Mouse (Mus musculus): ENCODE measurements at regions not wholly inside any gene's neighbourhood (a gene's known extent, or its start where the extent isn't known, plus 50 kb on each side); places are given as distances from the start of the nearest gene placed in this dataset.
"Not testable (repeated sequence)": the region's sequence is repeated elsewhere in the genome, so short reads cannot be mapped to it uniquely, and the experiment has no call there.

- in situ Hi-C loops (cut with MboI; ENCODE audit: low pct_unique_long_range_greater_than_20kb), result no loop called here
- ChIA-PET CTCF (no interaction called here), POLR2A (no interaction called here)
- H3K27me3 ChIP-seq, result no peaks in the 10 kb centered on the region
- TF ChIP-seq CTCF (IDR thresholded peaks at IDR 0.05), result no peak
- no peak for DNase-seq (ENCODE audit: low read depth, low spot score)
- no peak for ATAC-seq
Observed at GRCm38 (mm10) chr2:98263641-98264040, 398.4 kb upstream of the Gm10801 start.

GRCm38 (mm10) chr2:98269562-98269961 is 392.5 kb upstream of the Gm10801 start:
- no peak for DNase-seq (ENCODE audit: low read depth, low spot score)
- POLR2A ChIA-PET, result no interaction called here
- TF ChIP-seq CTCF (IDR thresholded peaks at IDR 0.05), result no peak
- CTCF ChIA-PET, result no interaction called here
- ATAC-seq, result no peak
- no peaks in the 10 kb centered on the region for H3K27me3 ChIP-seq
- in situ Hi-C loops (cut with MboI; ENCODE audit: low pct_unique_long_range_greater_than_20kb), result no loop called here

DNA sequence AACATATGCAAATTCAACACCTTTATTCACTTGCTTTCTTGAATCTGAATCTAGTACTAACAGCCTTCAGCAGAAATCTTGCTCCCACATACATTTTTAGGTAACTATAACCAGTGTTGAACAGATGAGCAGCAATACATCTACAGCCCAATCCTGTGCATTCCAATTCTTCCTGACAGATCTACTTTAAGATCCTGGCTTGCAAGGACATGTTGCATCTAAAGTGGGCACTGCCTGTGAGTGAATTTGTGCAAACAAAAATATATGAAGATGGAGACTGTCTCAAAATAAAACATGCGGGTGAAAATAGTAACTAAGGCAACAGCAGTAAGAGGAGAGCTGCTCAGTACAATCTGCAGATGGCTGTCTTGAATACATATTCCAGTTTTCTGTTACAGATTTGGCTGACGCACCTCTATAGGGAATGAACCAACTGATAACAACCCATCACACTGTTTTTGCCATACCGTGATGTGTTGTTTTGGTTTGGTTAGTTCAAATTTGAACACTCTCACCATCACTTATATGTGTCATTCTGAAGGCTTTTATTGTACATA is 375.2 kb upstream of the Gm10801 start:
- ChIA-PET CTCF (interaction anchor here (1.3 kb wide), 1 partner anchor 11 kb away, joined by 3 read pairs; no protein-coding TSS in a partner anchor), POLR2A (no interaction called here)
- DNase-seq (ENCODE audit: low read depth, low spot score), result no peak
- no peaks in the 10 kb centered on the region for H3K27me3 ChIP-seq
- TF ChIP-seq CTCF (IDR thresholded peaks at IDR 0.05), result no peak
- ATAC-seq, result no peak
- in situ Hi-C loops (cut with MboI; ENCODE audit: low pct_unique_long_range_greater_than_20kb), result no loop called here

GRCm38 (mm10) chr2:98330025-98330424 is 332.0 kb upstream of the Gm10801 start:
- in situ Hi-C loops (cut with MboI; ENCODE audit: low pct_unique_long_range_greater_than_20kb); H3K27me3 ChIP-seq; DNase-seq (ENCODE audit: low read depth, low spot score); POLR2A ChIA-PET; CTCF ChIA-PET; ATAC-seq: not testable (repeated sequence)

DNA sequence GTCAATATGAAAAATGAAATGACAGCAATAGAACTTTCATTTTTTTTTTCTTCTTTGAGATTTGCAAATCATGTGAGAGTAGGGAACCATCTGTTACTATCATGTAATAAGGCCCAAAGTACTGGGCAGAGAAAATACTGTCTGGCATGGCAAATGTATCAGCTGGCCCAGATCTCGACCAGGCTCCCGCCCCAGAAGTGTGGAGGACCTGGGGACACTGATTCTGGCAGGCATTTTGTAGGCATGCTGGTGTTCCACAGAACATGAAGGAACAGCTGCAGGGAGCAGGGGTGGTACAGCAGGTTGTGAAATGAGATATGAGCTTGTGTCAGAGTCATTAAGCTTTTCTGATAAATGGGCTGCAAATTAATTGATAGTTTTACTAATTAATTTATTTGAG is 307.8 kb upstream of the Gm10801 start:
- TF ChIP-seq CTCF (IDR thresholded peaks at IDR 0.05), result no peak
- ChIA-PET CTCF (no interaction called here), POLR2A (no interaction called here)
- no peak for ATAC-seq
- in situ Hi-C loops (cut with MboI; ENCODE audit: low pct_unique_long_range_greater_than_20kb), result loop anchor here (10.0 kb wide), 1 partner anchor 51 kb away; no protein-coding TSS in a partner anchor
- no peaks in the 10 kb centered on the region for H3K27me3 ChIP-seq
- DNase-seq (ENCODE audit: low read depth, low spot score), result no peak

- H3K27me3 ChIP-seq, result no peaks in the 10 kb centered on the region
- POLR2A ChIA-PET, result no interaction called here
- TF ChIP-seq CTCF (IDR thresholded peaks at IDR 0.05), result no peak
- ATAC-seq (no peak), DNase-seq (ENCODE audit: low read depth, low spot score) (no peak)
- CTCF ChIA-PET, result no interaction called here
- in situ Hi-C loops (cut with MboI; ENCODE audit: low pct_unique_long_range_greater_than_20kb), result no loop called here
Observed at GRCm38 (mm10) chr2:98379211-98379610, 282.8 kb upstream of the Gm10801 start.
